Mouse (Mus musculus) midbrain, embryonic 11.5 days (tissue): ENCODE measurements around the gene Trank1. TPM values are rescaled to one million over a fixed set of nuclear protein-coding genes. Genes with fewer than 3 reads are reported as not detected.

Source experiments
- ATAC-seq: fragments of 200-750 bp; cut with Nextera tagmentation; 2 replicates; pipeline ENCODE4 v1.8.0; 2017; ENCODE audit warnings: moderate TSS enrichment, moderate library complexity; ENCODE audit not compliant: low FRiP score
- DNase-seq: peaks from one replicate; pipeline ENCODE4 v3.0.0; 2015; ENCODE audit warnings: low spot score; ENCODE audit errors: missing footprints
- H3K27ac ChIP-seq: fragments of 300-500 bp; sonication (generic); 2 replicates; pipeline ENCODE4 v1.5.1; 2014; ENCODE audit warnings: low read depth, low read length
- H3K27me3 ChIP-seq: fragments of 300-500 bp; sonication (generic); 2 replicates; pipeline ENCODE4 v1.6.1; 2014; ENCODE audit warnings: mild to moderate bottlenecking, low read length, moderate library complexity, mixed read lengths; ENCODE audit not compliant: control insufficient read depth, insufficient read depth
- H3K36me3 ChIP-seq: fragments of 300-500 bp; sonication (generic); 2 replicates; pipeline ENCODE4 v1.6.1; 2014; ENCODE audit warnings: mild to moderate bottlenecking, low read length, moderate library complexity, mixed read lengths; ENCODE audit not compliant: control insufficient read depth, insufficient read depth
- H3K4me1 ChIP-seq: fragments of 300-500 bp; sonication (generic); 2 replicates; pipeline ENCODE4 v1.6.1; 2014; ENCODE audit warnings: low read length; ENCODE audit not compliant: control insufficient read depth, insufficient read depth
- H3K4me2 ChIP-seq: fragments of 300-500 bp; sonication (generic); 2 replicates; pipeline ENCODE4 v1.6.1; 2014; ENCODE audit warnings: mild to moderate bottlenecking, moderate library complexity
- H3K4me3 ChIP-seq: fragments of 300-500 bp; sonication (generic); 2 replicates; pipeline ENCODE4 v1.5.1; 2014; ENCODE audit warnings: low read depth, low read length
- H3K9ac ChIP-seq: fragments of 300-500 bp; sonication (generic); 2 replicates; pipeline ENCODE4 v1.6.1; 2014; ENCODE audit warnings: low read length
- H3K9me3 ChIP-seq: fragments of 300-500 bp; sonication (generic); 2 replicates; pipeline ENCODE4 v1.6.1; 2016; ENCODE audit warnings: low read length; ENCODE audit not compliant: control insufficient read depth
- WGBS: fragments of 180-500 bp; shearing (Covaris S2); extraction: QIAGEN DNeasy Blood & Tissue Kit; methylation state at CpG from one replicate; pipeline ENCODE4 v1.1.7; 2014; 5-methylcytosine and 5-hydroxymethylcytosine counted together
- polyA plus RNA-seq: library from polyadenylated mRNA; unstranded; fragments of >200 nt; fragmentation: Nextera tagmentation; extraction: Ambion mirVana; gene quantifications from 2 replicates; pipeline ENCODE4 v1.2.1, GENCODE M21; 2014

Gene Trank1
- polyA plus RNA-seq, 1 experiment from 2014 or later = 0.37 TPM

GRCm38 (mm10) chr9:111275156-111275555 is 36.4 kb upstream of the Trank1 start:
- H3K36me3 ChIP-seq = no peaks in the 10 kb centered on the region

GRCm38 (mm10) chr9:111285061-111285460 is 26.5 kb upstream of the Trank1 start:
- DNase-seq (peak; percentile 79), ATAC-seq (no peak)
- H3K27ac ChIP-seq = no peak overlapping the region
- H3K27me3 ChIP-seq = no peaks in the 10 kb centered on the region
- no peaks in the 10 kb centered on the region for H3K9me3 ChIP-seq
- peaks cover 3% of the 10 kb centered on the region for H3K4me1 ChIP-seq
- no peak overlapping the region for H3K9ac ChIP-seq
- no peak overlapping the region for H3K4me2 ChIP-seq
- no peaks in the 10 kb centered on the region for H3K36me3 ChIP-seq
- 29% methylated on average over 3 of the region's 3 CpGs for WGBS
- H3K4me3 ChIP-seq = no peak overlapping the region

More at GRCm38 (mm10) chr9:111275156-111275555, 36.4 kb upstream of the Trank1 start:
- WGBS = 57% methylated on average over 1 of the region's 1 CpGs
- Histone ChIP-seq H3K27ac (no peak overlapping the region), H3K9ac (no peak overlapping the region), H3K4me2 (peak overlapping the region; percentile 12; the same call in 1 of the 2 replicates), H3K4me3 (0 out of 2 replicates have a peak overlapping the region, but pooled peaks have one; percentile 1), H3K27me3 (no peaks in the 10 kb centered on the region), H3K4me1 (peaks cover 33% of the 10 kb centered on the region), H3K9me3 (no peaks in the 10 kb centered on the region)
- ATAC-seq (no peak), DNase-seq (no peak)

GRCm38 (mm10) chr9:111285676-111286075 is 25.9 kb upstream of the Trank1 start:
- Histone ChIP-seq H3K36me3 (no peaks in the 10 kb centered on the region), H3K4me2 (no peak overlapping the region), H3K27ac (no peak overlapping the region), H3K9ac (no peak overlapping the region), H3K27me3 (no peaks in the 10 kb centered on the region), H3K4me1 (peaks cover 3% of the 10 kb centered on the region), H3K9me3 (no peaks in the 10 kb centered on the region), H3K4me3 (no peak overlapping the region)
- ATAC-seq (peak; percentile 31; the same call in 1 of the 2 replicates), DNase-seq (peak; percentile 83)
- 16% methylated on average over 5 of the region's 5 CpGs for WGBS

GRCm38 (mm10) chr9:111286468-111286867 is 25.1 kb upstream of the Trank1 start:
- Histone ChIP-seq H3K27me3 (no peaks in the 10 kb centered on the region), H3K36me3 (no peaks in the 10 kb centered on the region), H3K27ac (no peak overlapping the region), H3K9me3 (no peaks in the 10 kb centered on the region), H3K4me3 (no peak overlapping the region), H3K4me1 (peaks cover 3% of the 10 kb centered on the region), H3K9ac (no peak overlapping the region), H3K4me2 (no peak overlapping the region)
- WGBS = 79% methylated on average over 2 of the region's 2 CpGs
- ATAC-seq (no peak), DNase-seq (peak; percentile 71)

GRCm38 (mm10) chr9:111287956-111288355 is 23.6 kb upstream of the Trank1 start:
- no peak overlapping the region for H3K9ac ChIP-seq
- ATAC-seq = no peak
- WGBS = 93% methylated on average over 4 of the region's 4 CpGs

GRCm38 (mm10) chr9:111289294-111289831 is 22.2 kb upstream of the Trank1 start:
- ATAC-seq = no peak

More at GRCm38 (mm10) chr9:111287956-111288355, 23.6 kb upstream of the Trank1 start:
- peak; percentile 54 for DNase-seq
- no peak overlapping the region for H3K4me2 ChIP-seq
- H3K4me3 ChIP-seq = no peak overlapping the region
- H3K9me3 ChIP-seq = no peaks in the 10 kb centered on the region
- H3K27ac ChIP-seq = no peak overlapping the region
- H3K27me3 ChIP-seq = no peaks in the 10 kb centered on the region
- no peaks in the 10 kb centered on the region for H3K36me3 ChIP-seq
- peaks cover 3% of the 10 kb centered on the region for H3K4me1 ChIP-seq

GRCm38 (mm10) chr9:111289832-111290339 is 21.7 kb upstream of the Trank1 start:
- 13% methylated on average over 21 of the region's 21 CpGs for WGBS

More at GRCm38 (mm10) chr9:111289294-111289831, 22.2 kb upstream of the Trank1 start:
- Histone ChIP-seq H3K36me3 (no peaks in the 10 kb centered on the region), H3K4me2 (no peak overlapping the region), H3K9ac (no peak overlapping the region), H3K4me3 (no peak overlapping the region), H3K27me3 (no peaks in the 10 kb centered on the region), H3K27ac (no peak overlapping the region), H3K4me1 (peaks cover 3% of the 10 kb centered on the region), H3K9me3 (no peaks in the 10 kb centered on the region)
- 61% methylated on average over 9 of the region's 9 CpGs for WGBS
- DNase-seq = peak; percentile 75

GRCm38 (mm10) chr9:111290539-111291100 is 20.9 kb upstream of the Trank1 start:
- ATAC-seq = no peak

More at GRCm38 (mm10) chr9:111289832-111290339, 21.7 kb upstream of the Trank1 start:
- H3K4me2 ChIP-seq = no peak overlapping the region
- no peaks in the 10 kb centered on the region for H3K36me3 ChIP-seq
- no peak overlapping the region for H3K27ac ChIP-seq
- H3K9ac ChIP-seq = no peak overlapping the region
- peak; percentile 76 for ATAC-seq
- H3K27me3 ChIP-seq = no peaks in the 10 kb centered on the region
- DNase-seq = peak; percentile 100
- H3K4me1 ChIP-seq = peaks cover 3% of the 10 kb centered on the region
- H3K4me3 ChIP-seq = no peak overlapping the region
- no peaks in the 10 kb centered on the region for H3K9me3 ChIP-seq

GRCm38 (mm10) chr9:111293234-111293633 is 18.3 kb upstream of the Trank1 start:
- H3K4me3 ChIP-seq = no peak overlapping the region
- H3K4me1 ChIP-seq = no peaks in the 10 kb centered on the region
- H3K4me2 ChIP-seq = no peak overlapping the region
- no peak overlapping the region for H3K27ac ChIP-seq
- WGBS = 85% methylated on average over 4 of the region's 4 CpGs
- no peaks in the 10 kb centered on the region for H3K9me3 ChIP-seq
- no peaks in the 10 kb centered on the region for H3K27me3 ChIP-seq
- no peak overlapping the region for H3K9ac ChIP-seq
- DNase-seq (no peak), ATAC-seq (no peak)
- no peaks in the 10 kb centered on the region for H3K36me3 ChIP-seq

More at GRCm38 (mm10) chr9:111290539-111291100, 20.9 kb upstream of the Trank1 start:
- 68% methylated on average over 11 of the region's 11 CpGs for WGBS
- H3K4me2 ChIP-seq = no peak overlapping the region
- H3K27ac ChIP-seq = no peak overlapping the region
- no peak overlapping the region for H3K9ac ChIP-seq
- H3K4me1 ChIP-seq = peaks cover under 1% of the 10 kb centered on the region
- DNase-seq = peak; percentile 84
- H3K4me3 ChIP-seq = no peak overlapping the region
- no peaks in the 10 kb centered on the region for H3K9me3 ChIP-seq
- no peaks in the 10 kb centered on the region for H3K27me3 ChIP-seq
- no peaks in the 10 kb centered on the region for H3K36me3 ChIP-seq
